In the genomic region with DNA sequence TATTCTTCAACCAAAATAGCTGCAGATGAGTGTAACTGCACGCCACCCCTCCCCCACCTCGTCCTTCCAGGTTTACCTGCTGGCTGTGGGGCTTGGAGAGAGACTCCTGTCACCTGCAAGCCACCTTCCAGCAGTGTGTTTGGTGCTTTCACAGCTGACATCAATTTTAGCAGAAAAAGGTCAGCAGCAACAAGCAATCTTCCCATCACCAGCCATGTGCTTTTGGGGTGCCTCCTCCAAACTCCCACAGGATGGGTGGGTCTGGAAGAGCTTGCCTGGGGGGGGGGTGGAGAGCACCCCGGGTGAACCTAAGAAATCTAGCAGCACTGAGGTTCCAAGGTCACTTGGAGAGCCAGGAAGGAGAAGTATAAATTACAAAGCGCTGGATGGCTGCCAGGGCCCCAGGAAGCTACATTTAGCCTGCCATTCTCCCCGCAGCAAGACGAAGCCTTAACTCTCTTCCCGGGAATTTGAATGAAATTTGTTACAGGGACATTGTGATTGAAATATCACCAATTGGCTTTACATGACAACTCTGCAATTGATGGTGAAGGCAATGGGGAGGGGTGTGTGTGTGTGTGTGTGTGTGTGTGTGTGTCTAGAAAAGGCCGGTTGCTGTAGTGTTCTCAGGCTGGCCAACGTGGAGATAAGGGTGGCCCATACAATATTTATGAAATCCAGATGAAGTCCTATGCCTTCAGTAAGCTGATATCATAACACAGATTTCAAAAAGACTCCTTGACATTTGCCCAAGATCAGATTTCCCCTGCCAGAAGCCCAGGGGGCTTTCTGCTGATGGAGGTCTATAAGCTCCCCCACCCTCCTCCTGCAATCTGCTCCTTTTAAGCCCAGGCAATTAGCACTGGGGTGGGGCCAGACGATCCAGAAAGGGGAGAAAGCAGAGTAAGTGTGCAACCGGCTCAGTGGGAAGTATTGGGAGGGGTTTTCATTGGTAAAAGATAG, we compare ENCODE assay signal across 8 mouse cellular contexts. TPM values are rescaled to one million over a fixed set of nuclear protein-coding genes. Genes with fewer than 3 reads are reported as not detected.
DNase-seq lines count a peak whose midpoint lies in the region; ATAC-seq lines count a peak whose summit lies in the region.

No protein-coding gene starts in this region.

- DNase-seq in gastrocnemius, adult 18-20 months (ENCODE audit: low spot score): peak; percentile 9
- no peak for DNase-seq in gastrocnemius, postnatal 25 days
- peak; percentile 83 for DNase-seq in R1 (ENCODE audit: low read depth, low spot score)
- DNase-seq in forelimb bud, embryonic 11.5 days (ENCODE audit: low read depth, low spot score): peak; percentile 30
- DNase-seq in kidney, postnatal 4 days: peak; percentile 79 to 84
- DNase-seq in c-Kit-positive CD71-positive TER-119-positive erythroid progenitor cells, embryonic 14.5 days (ENCODE audit: low spot score): no peak
- no peak for DNase-seq in layer of hippocampus, adult 9-10 months (ENCODE audit: low spot score)

- ATAC-seq in megakaryocyte, adult 5-6 weeks (ENCODE audit: poor library complexity, severe bottlenecking): no peak

RNA-seq across cellular contexts. Expression of gene Chst8, which starts 13.8 kb away (rescaled TPM):
- under 1 TPM; 0.45 to 0.84 TPM for total RNA-seq in gastrocnemius, adult 18-20 months (2021)
- total RNA-seq in gastrocnemius, postnatal 25 days (2021): under 1 TPM; 0.13 to 0.43 TPM
- total RNA-seq in megakaryocyte, adult 5-6 weeks (2015): not detected in 2 replicates
- total RNA-seq in megakaryocyte, adult 5-6 weeks (2017): not detected in 2 replicates

Comparison
In these comparisons a context has a peak if more than half of its experiments do, and no peak if none do; other contexts are left out.
1. DNase-seq: peak in gastrocnemius, adult 18-20 months (single experiment), R1 (single experiment), forelimb bud, embryonic 11.5 days (single experiment) and kidney, postnatal 4 days (2 of 2); none in gastrocnemius, postnatal 25 days (single experiment), c-Kit-positive CD71-positive TER-119-positive erythroid progenitor cells, embryonic 14.5 days (single experiment) and layer of hippocampus, adult 9-10 months (single experiment).